Mouse (Mus musculus) MEL (cell line): ENCODE data around the gene Zfp78. TPM values are rescaled to one million over a fixed set of nuclear protein-coding genes. Genes with fewer than 3 reads are reported as not detected.
"Not testable (repeated sequence)": the region's sequence is repeated elsewhere in the genome, so short reads cannot be mapped to it uniquely, and the experiment has no call there.

Experiments
- DNase-seq: peaks from one replicate; pipeline ENCODE4 v3.0.0; 2011; ENCODE audit warnings: low read depth, low spot score
- H3K27ac ChIP-seq: 2 replicates; pipeline ENCODE4 v1.5.1; 2012; ENCODE audit warnings: low read depth, mild to moderate bottlenecking, control low read depth, low read length, moderate library complexity; ENCODE audit not compliant: control insufficient read depth
- H3K27me3 ChIP-seq, 2 experiments: fragments of 150-350 bp in 1 of 2; sonication (generic) in 1 of 2; 2 replicates each; pipeline ENCODE4 v1.6.1; 2012; ENCODE audit warnings: low read length in 2 of 2, mild to moderate bottlenecking in 2 of 2, improper control_type of control experiment in 1 of 2, moderate library complexity in 1 of 2; ENCODE audit not compliant: insufficient read depth in 2 of 2, control insufficient read depth in 1 of 2
- H3K36me3 ChIP-seq, 2 experiments: 2 replicates each; pipeline ENCODE4 v1.6.1; 2012 to 2014; ENCODE audit warnings: low read length in 2 of 2, improper control_type of control experiment in 1 of 2, inconsistent platforms in 1 of 2, mild to moderate bottlenecking in 1 of 2; ENCODE audit not compliant: insufficient read depth in 2 of 2, control insufficient read depth in 1 of 2
- H3K4me1 ChIP-seq, 2 experiments: fragments of 150-350 bp in 1 of 2; sonication (generic) in 1 of 2; 2 replicates each; pipeline ENCODE4 v1.6.1; 2012; ENCODE audit warnings: low read length in 2 of 2, improper control_type of control experiment in 1 of 2, mild to moderate bottlenecking in 1 of 2; ENCODE audit not compliant: insufficient read depth in 2 of 2, control insufficient read depth in 1 of 2
- H3K4me3 ChIP-seq, 2 experiments: fragments of 150-350 bp in 1 of 2; sonication (generic) in 1 of 2; 2 replicates each; pipeline ENCODE4 v1.5.1; 2012; ENCODE audit warnings: low read depth in 2 of 2, low read length in 2 of 2, mild to moderate bottlenecking in 2 of 2, moderate library complexity in 2 of 2, control low read depth in 1 of 2, improper control_type of control experiment in 1 of 2; ENCODE audit not compliant: control insufficient read depth in 1 of 2, insufficient read depth in 1 of 2
- H3K79me2 ChIP-seq: 2 replicates; pipeline ENCODE4 v1.6.1; 2012; ENCODE audit warnings: mild to moderate bottlenecking, low read length, moderate library complexity; ENCODE audit not compliant: control insufficient read depth, poor library complexity, insufficient read depth
- H3K9ac ChIP-seq: 2 replicates; pipeline ENCODE4 v1.6.1; 2012; ENCODE audit warnings: low read depth, mild to moderate bottlenecking, control low read depth, low read length, moderate library complexity; ENCODE audit not compliant: control insufficient read depth, poor library complexity, severe bottlenecking
- H3K9me3 ChIP-seq: fragments of 150-350 bp; sonication (generic); replicated peaks from 2 replicates; pipeline ENCODE4 v1.6.1; 2012; ENCODE audit warnings: mild to moderate bottlenecking, low read length, improper control_type of control experiment, moderate library complexity; ENCODE audit not compliant: insufficient read depth
- E2F4 ChIP-seq: IDR thresholded peaks from 2 replicates; pipeline ENCODE4 v1.6.1; 2011; ENCODE audit warnings: low read depth, low read length, improper control_type of control experiment, borderline replicate concordance
- ELF1 ChIP-seq: IDR thresholded peaks from 2 replicates; pipeline ENCODE4 v1.6.1; 2014; ENCODE audit warnings: low read depth, mild to moderate bottlenecking, inconsistent platforms, low read length, improper control_type of control experiment, moderate library complexity
- EP300 ChIP-seq, 2 experiments: IDR thresholded peaks; 2 replicates each; pipeline ENCODE4 v1.6.1; 2011; ENCODE audit warnings: improper control_type of control experiment in 2 of 2, low read length in 2 of 2, low read depth in 1 of 2, mild to moderate bottlenecking in 1 of 2
- GABPA ChIP-seq: IDR thresholded peaks from 2 replicates; pipeline ENCODE4 v1.6.1; 2012; ENCODE audit warnings: low read depth, mild to moderate bottlenecking, inconsistent platforms, low read length, improper control_type of control experiment, moderate library complexity
- HCFC1 ChIP-seq: IDR thresholded peaks from 2 replicates; pipeline ENCODE4 v1.6.1; 2012; ENCODE audit warnings: low read depth, mild to moderate bottlenecking, inconsistent platforms, low read length, improper control_type of control experiment, moderate library complexity
- KAT2A ChIP-seq: conservative IDR thresholded peaks from 2 replicates; pipeline ENCODE4 v1.6.1; 2012; ENCODE audit warnings: low read depth, low read length, improper control_type of control experiment, inconsistent platforms
- MAFK ChIP-seq: IDR thresholded peaks from 2 replicates; pipeline ENCODE4 v1.6.1; 2011; ENCODE audit warnings: low read depth, mild to moderate bottlenecking, low read length, improper control_type of control experiment, borderline replicate concordance
- MAZ ChIP-seq: IDR thresholded peaks from 2 replicates; pipeline ENCODE4 v1.6.1; 2012; ENCODE audit warnings: low read depth, mild to moderate bottlenecking, inconsistent platforms, low read length, improper control_type of control experiment
- MEF2A ChIP-seq: IDR thresholded peaks from 2 replicates; pipeline ENCODE4 v1.6.1; 2014; ENCODE audit warnings: low read depth, mild to moderate bottlenecking, inconsistent platforms, low read length, improper control_type of control experiment; ENCODE audit not compliant: poor library complexity, insufficient replicate concordance, severe bottlenecking; ENCODE audit errors: extremely low read depth
- MXI1 ChIP-seq: IDR thresholded peaks from 2 replicates; pipeline ENCODE4 v1.6.1; 2011; ENCODE audit warnings: mild to moderate bottlenecking, low read depth, low read length, improper control_type of control experiment
- MYC ChIP-seq: IDR thresholded peaks from 2 replicates; pipeline ENCODE4 v1.6.1; 2011; ENCODE audit warnings: low read depth, mild to moderate bottlenecking, low read length, improper control_type of control experiment, moderate library complexity
- POLR2AphosphoS2 ChIP-seq: IDR thresholded peaks from 2 replicates; pipeline ENCODE4 v1.6.1; 2011; ENCODE audit warnings: low read length, improper control_type of control experiment
- RAD21 ChIP-seq: IDR thresholded peaks from 2 replicates; pipeline ENCODE4 v1.6.1; 2011; ENCODE audit warnings: mild to moderate bottlenecking, low read depth, low read length, improper control_type of control experiment
- RCOR1 ChIP-seq: IDR thresholded peaks from 2 replicates; pipeline ENCODE4 v1.6.1; 2012; ENCODE audit warnings: low read depth, mild to moderate bottlenecking, inconsistent platforms, low read length, improper control_type of control experiment
- SMC3 ChIP-seq: IDR thresholded peaks from 2 replicates; pipeline ENCODE4 v1.6.1; 2011; ENCODE audit warnings: low read depth, low read length, improper control_type of control experiment
- TBP ChIP-seq: IDR thresholded peaks from 2 replicates; pipeline ENCODE4 v1.8.0; 2011; ENCODE audit warnings: low read depth, low read length, improper control_type of control experiment
- TCF12 ChIP-seq: IDR thresholded peaks from 2 replicates; pipeline ENCODE4 v1.6.1; 2014; ENCODE audit warnings: low read depth, mild to moderate bottlenecking, inconsistent platforms, low read length, improper control_type of control experiment, moderate library complexity
- USF1 ChIP-seq: IDR thresholded peaks from 2 replicates; pipeline ENCODE4 v1.6.1; 2014; ENCODE audit warnings: low read depth, mild to moderate bottlenecking, inconsistent platforms, low read length, improper control_type of control experiment, moderate library complexity
- ZKSCAN1 ChIP-seq: IDR thresholded peaks from 2 replicates; pipeline ENCODE4 v1.6.1; 2012; ENCODE audit warnings: low read depth, mild to moderate bottlenecking, inconsistent platforms, low read length, improper control_type of control experiment, moderate library complexity
- polyA plus RNA-seq, 2 experiments: library from polyadenylated mRNA; stranded (reverse) in 1 of 2; unstranded in 1 of 2; fragments of >175 nt in 1 of 2; fragments of >200 nt in 1 of 2; gene quantifications; 2 replicates each; pipeline versions ENCODE4 v1.2.1 to v1.2.4; 2012; ENCODE audit warnings: low replicate concordance in 2 of 2, low read depth in 1 of 2; ENCODE audit not compliant: insufficient read length in 2 of 2, insufficient read depth in 1 of 2, missing spikeins in 1 of 2
- total RNA-seq: library from RNA; depleted of rRNA; stranded (reverse); fragments of 300-350 nt; gene quantifications from 2 replicates; pipeline ENCODE4 v1.2.3, GENCODE M21; 2012

Zfp78 gene
- total and polyA plus RNA-seq, 3 experiments = 0.50 to 0.67 TPM; not detected in 1

- Histone ChIP-seq H3K4me3 (no peak overlapping the region), H3K4me1 (peaks cover 0 to 2% of the 10 kb centered on the region in 2 experiments; a peak in 1 of 4 replicates), H3K9ac (no peak overlapping the region), H3K36me3 (peaks cover 0 to 3% of the 10 kb centered on the region in 2 experiments; a peak in 1 of 4 replicates), H3K27ac (no peak overlapping the region), H3K27me3 (no peaks in the 10 kb centered on the region), H3K79me2 (no peaks in the 10 kb centered on the region), H3K9me3 (no peaks in the 10 kb centered on the region)
- TF ChIP-seq HCFC1 = no peak
- peak; percentile 17 for DNase-seq
These were observed 4.1 kb downstream of the Zfp78 start for GRCm38 (mm10) chr7:6367185-6367584.

DNA sequence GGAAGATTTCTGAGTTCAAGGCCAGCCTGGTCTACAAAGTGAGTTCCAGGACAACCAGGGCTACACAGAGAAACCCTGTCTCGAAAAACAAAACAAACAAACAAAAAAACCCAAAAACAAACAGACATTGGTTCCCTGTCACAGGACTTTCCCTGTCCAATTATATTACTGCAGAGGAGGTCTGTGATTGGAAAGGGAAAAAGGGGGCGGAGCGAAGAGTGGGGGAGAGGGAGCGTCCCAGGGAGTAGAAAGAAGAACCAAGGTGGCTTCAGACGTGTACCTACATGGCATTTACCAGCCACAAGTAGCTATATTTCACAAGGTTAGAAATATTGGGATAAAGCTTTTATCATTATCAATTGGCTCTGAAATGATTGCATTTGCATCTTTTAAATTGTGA, 5.1 kb downstream of the Zfp78 start:
- H3K4me1 ChIP-seq, DNase-seq: not testable (repeated sequence)

DNA sequence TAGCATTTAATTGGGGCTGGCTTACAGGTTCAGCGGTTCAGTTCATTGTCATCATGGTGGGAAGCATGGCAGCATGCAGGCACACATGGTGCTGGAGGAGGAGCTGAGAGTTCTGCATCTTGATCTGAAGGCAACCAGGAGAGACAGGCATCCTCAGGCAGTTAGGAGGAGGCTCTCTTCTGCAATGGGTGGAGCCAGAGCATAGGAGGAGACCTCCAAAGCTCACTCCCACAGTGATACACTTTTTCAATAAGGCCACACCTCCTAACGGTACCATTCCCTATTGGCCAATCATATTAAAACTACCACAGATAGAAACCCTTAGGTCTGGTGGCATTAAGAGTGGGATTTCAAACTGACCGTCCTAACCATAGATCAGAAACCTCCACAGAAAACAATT, 6.4 kb downstream of the Zfp78 start:
- DNase-seq = no peak

More for the DNA sequence above, 5.1 kb downstream of the Zfp78 start:
- not testable (repeated sequence) for H3K9ac ChIP-seq, H3K36me3 ChIP-seq, H3K27me3 ChIP-seq, H3K9me3 ChIP-seq, H3K79me2 ChIP-seq, H3K27ac ChIP-seq, H3K4me3 ChIP-seq

GRCm38 (mm10) chr7:6372993-6373392, 9.9 kb downstream of the Zfp78 start:
- Histone ChIP-seq H3K36me3 (no peaks in the 10 kb centered on the region), H3K27me3 (no peaks in the 10 kb centered on the region), H3K79me2 (no peaks in the 10 kb centered on the region), H3K4me3 (no peak overlapping the region), H3K9ac (no peak overlapping the region), H3K9me3 (no peaks in the 10 kb centered on the region), H3K4me1 (no peaks in the 10 kb centered on the region), H3K27ac (no peak overlapping the region)
- DNase-seq = no peak
- TF ChIP-seq MAZ = no peak
- TF ChIP-seq ELF1 = no peak
- no peak for TF ChIP-seq POLR2AphosphoS2
- TF ChIP-seq GABPA = no peak
- no peak for TF ChIP-seq KAT2A
- TF ChIP-seq MAFK = no peak
- TF ChIP-seq MEF2A = no peak
- TF ChIP-seq MYC = no peak
- no peak for TF ChIP-seq TBP
- TF ChIP-seq SMC3 = no peak

More for the DNA sequence above, 6.4 kb downstream of the Zfp78 start:
- H3K27me3 ChIP-seq = no peaks in the 10 kb centered on the region
- H3K27ac ChIP-seq = no peak overlapping the region
- H3K36me3 ChIP-seq = peaks cover 0 to under 1% of the 10 kb centered on the region in 2 experiments; a peak in 1 of 4 replicates
- no peak for TF ChIP-seq MXI1
- TF ChIP-seq HCFC1 = no peak
- TF ChIP-seq ZKSCAN1 = no peak
- no peak for TF ChIP-seq MAZ
- TF ChIP-seq USF1 = no peak
- no peak for TF ChIP-seq RAD21
- TF ChIP-seq TCF12 = no peak
- no peak for TF ChIP-seq EP300 (IDR thresholded peaks at IDR 0.05; ENCODE audit: low read depth in 1 of 2, low read length in 2 of 2)
- TF ChIP-seq TBP = no peak
- TF ChIP-seq MYC = no peak
- TF ChIP-seq POLR2AphosphoS2 = no peak
- TF ChIP-seq E2F4 = no peak
- no peak for TF ChIP-seq RCOR1
- no peaks in the 10 kb centered on the region for H3K9me3 ChIP-seq
- H3K4me3 ChIP-seq = no peak overlapping the region
- H3K79me2 ChIP-seq = no peaks in the 10 kb centered on the region
- H3K4me1 ChIP-seq = no peaks in the 10 kb centered on the region; a peak in 1 of 4 replicates
- H3K9ac ChIP-seq = no peak overlapping the region
